ENCODE assay signal across 9 mouse cellular contexts in genomic region chr9:27106081-27106480, GRCm38 (mm10). TPM values are rescaled to one million over a fixed set of nuclear protein-coding genes. Genes with fewer than 3 reads are reported as not detected.
DNase-seq lines count a peak whose midpoint lies in the region; ATAC-seq and TF ChIP-seq lines count a peak whose summit lies in the region.
"Had no signal": no experiment of that assay in that cellular context is flagged by ENCODE, and none has a peak within 500 bp of the region (broad histone marks: within the 10 kb centered on the region; RNA-seq: fewer than 3 reads in every experiment).

No protein-coding gene starts in this region.

- no peak for TF ChIP-seq POLR2A in ES-Bruce4 (IDR thresholded peaks at IDR 0.05; ENCODE audit: insufficient read depth, low read length)
- no peak for TF ChIP-seq POLR2A in brain, embryonic 14.5 days (IDR thresholded peaks at IDR 0.05; ENCODE audit: borderline replicate concordance, extremely low read depth, insufficient read depth, insufficient read length, poor library complexity, severe bottlenecking)

- H3K9me3 ChIP-seq in kidney, embryonic 16.5 days (ENCODE audit: low read length) = no peaks in the 10 kb centered on the region
- no peaks in the 10 kb centered on the region for H3K9me3 ChIP-seq in ES-Bruce4 (replicated peaks; ENCODE audit: control insufficient read depth, insufficient read depth, low read length, poor library complexity, severe bottlenecking)
- no peaks in the 10 kb centered on the region for H3K9me3 ChIP-seq in forebrain, embryonic 14.5 days (replicated peaks; ENCODE audit: control insufficient read depth, low read length)
- no peaks in the 10 kb centered on the region for H3K9me3 ChIP-seq in midbrain, postnatal 0 days (ENCODE audit: low read length)
- H3K9me3 ChIP-seq: embryonic facial prominence, embryonic 15.5 days had no signal

- no peak overlapping the region for H3K27ac ChIP-seq in kidney, embryonic 16.5 days (ENCODE audit: low read length)
- no peak overlapping the region for H3K27ac ChIP-seq in ES-Bruce4 (ENCODE audit: insufficient read depth, low read length)
- H3K27ac ChIP-seq in forebrain, embryonic 14.5 days (ENCODE audit: low read depth, low read length) = no peak overlapping the region
- H3K27ac ChIP-seq in midbrain, postnatal 0 days (ENCODE audit: low read depth, low read length) = no peak overlapping the region
- H3K27ac ChIP-seq: embryonic facial prominence, embryonic 15.5 days had no signal

- no peak for ATAC-seq in kidney, embryonic 16.5 days (ENCODE audit: low FRiP score, low TSS enrichment)
- ATAC-seq in forebrain, embryonic 14.5 days = no peak
- ATAC-seq in midbrain, postnatal 0 days (ENCODE audit: low FRiP score) = peak; percentile 1; the same call in 1 of the 2 replicates
- ATAC-seq in activated CD4-positive, CD25-positive, alpha-beta regulatory T cell, adult 4 months = no peak

- WGBS in kidney, embryonic 16.5 days = 48% methylated on average over 1 of the region's 1 CpGs
- WGBS in forebrain, embryonic 14.5 days = 33% methylated on average over 1 of the region's 1 CpGs
- 7% methylated on average over 1 of the region's 1 CpGs for WGBS in midbrain, postnatal 0 days

- H3K9ac ChIP-seq in kidney, embryonic 16.5 days (replicated peaks; ENCODE audit: low read length) = no peak overlapping the region
- no peak overlapping the region for H3K9ac ChIP-seq in ES-Bruce4 (ENCODE audit: low read depth, poor library complexity, severe bottlenecking)
- no peak overlapping the region for H3K9ac ChIP-seq in forebrain, embryonic 14.5 days (ENCODE audit: low read length)
- H3K9ac ChIP-seq in midbrain, postnatal 0 days (replicated peaks; ENCODE audit: low read length, poor library complexity, severe bottlenecking) = no peak overlapping the region
- H3K9ac ChIP-seq: embryonic facial prominence, embryonic 15.5 days had no signal

- peak; percentile 51 for TF ChIP-seq CTCF in ES-Bruce4 (IDR thresholded peaks at IDR 0.05; ENCODE audit: low read depth, low read length)
- TF ChIP-seq CTCF in brain, embryonic 14.5 days (IDR thresholded peaks at IDR 0.05; ENCODE audit: borderline replicate concordance, extremely low read depth, insufficient read depth, insufficient read length) = peak; percentile 81
- TF ChIP-seq CTCF in midbrain, postnatal 0 days (IDR thresholded peaks at IDR 0.05) = peak; percentile 90

- H3K4me1 ChIP-seq in kidney, embryonic 16.5 days (ENCODE audit: insufficient read depth, low read length) = peaks cover 6% of the 10 kb centered on the region; the same call in 1 of the 2 replicates
- H3K4me1 ChIP-seq in ES-Bruce4 (ENCODE audit: control insufficient read depth, insufficient read depth, low read length) = no peaks in the 10 kb centered on the region
- H3K4me1 ChIP-seq in forebrain, embryonic 14.5 days (ENCODE audit: control insufficient read depth, insufficient read depth, low read length) = peaks cover 7% of the 10 kb centered on the region
- H3K4me1 ChIP-seq in midbrain, postnatal 0 days (ENCODE audit: insufficient read depth, low read length) = no peaks in the 10 kb centered on the region

- H3K36me3 ChIP-seq in kidney, embryonic 16.5 days (ENCODE audit: insufficient read depth, low read length) = peaks cover 16% of the 10 kb centered on the region
- H3K36me3 ChIP-seq in ES-Bruce4 (ENCODE audit: control insufficient read depth, insufficient read depth, low read length, poor library complexity, severe bottlenecking) = no peaks in the 10 kb centered on the region
- H3K36me3 ChIP-seq in forebrain, embryonic 14.5 days (ENCODE audit: control insufficient read depth, insufficient read depth, low read length) = peaks cover 43% of the 10 kb centered on the region
- H3K36me3 ChIP-seq in midbrain, postnatal 0 days (ENCODE audit: insufficient read depth, low read length) = peaks cover 20% of the 10 kb centered on the region

- H3K4me2 ChIP-seq in kidney, embryonic 16.5 days (replicated peaks; ENCODE audit: low read depth, low read length) = no peak overlapping the region
- H3K4me2 ChIP-seq in forebrain, embryonic 14.5 days (ENCODE audit: low read length) = no peak overlapping the region
- no peak overlapping the region for H3K4me2 ChIP-seq in midbrain, postnatal 0 days (ENCODE audit: low read depth, low read length, poor library complexity, severe bottlenecking)
- H3K4me2 ChIP-seq: embryonic facial prominence, embryonic 15.5 days had no signal

- H3K27me3 ChIP-seq in kidney, embryonic 16.5 days (ENCODE audit: insufficient read depth, low read length) = no peaks in the 10 kb centered on the region
- H3K27me3 ChIP-seq in ES-Bruce4 (ENCODE audit: control insufficient read depth, insufficient read depth, low read length, poor library complexity, severe bottlenecking) = no peaks in the 10 kb centered on the region
- H3K27me3 ChIP-seq in forebrain, embryonic 14.5 days (replicated peaks; ENCODE audit: control insufficient read depth, insufficient read depth, low read length) = no peaks in the 10 kb centered on the region
- H3K27me3 ChIP-seq in midbrain, postnatal 0 days (ENCODE audit: insufficient read depth, low read length) = no peaks in the 10 kb centered on the region
- H3K27me3 ChIP-seq: embryonic facial prominence, embryonic 15.5 days had no signal

- no peak for TF ChIP-seq EP300 in ES-Bruce4 (IDR thresholded peaks at IDR 0.05; ENCODE audit: insufficient read depth, low read depth, low read length)

- H3K4me3 ChIP-seq in kidney, embryonic 16.5 days (ENCODE audit: low read length) = no peak overlapping the region
- H3K4me3 ChIP-seq in ES-Bruce4 (ENCODE audit: low read depth, low read length) = no peak overlapping the region
- H3K4me3 ChIP-seq in forebrain, embryonic 14.5 days (ENCODE audit: low read depth, low read length) = no peak overlapping the region
- H3K4me3 ChIP-seq in midbrain, postnatal 0 days (ENCODE audit: low read depth, low read length) = no peak overlapping the region
- H3K4me3 ChIP-seq: embryonic facial prominence, embryonic 15.5 days had no signal

- peak; percentile 22 for DNase-seq in kidney, adult 11 months
- peak; percentile 84 for DNase-seq in brain, embryonic 14.5 days (ENCODE audit: low read depth)
- peak; percentile 76 for DNase-seq in forebrain, embryonic 14.5 days (ENCODE audit: low spot score)
- DNase-seq in layer of hippocampus, adult 8-10 months (ENCODE audit: low spot score in 2 of 2) = peak; percentile 47 to 55
- peak; percentile 78 for DNase-seq in midbrain, postnatal 0 days (ENCODE audit: low spot score)

RNA-seq across cellular contexts. Expression of gene Jam3, which starts 49.1 kb away (rescaled TPM):
- 81.5 TPM in 2 replicates for polyA plus RNA-seq in kidney, embryonic 16.5 days (2015; fragmentation: Nextera tagmentation; extraction: Ambion mirVana)
- 8.6 and 9.4 TPM in 2 replicates for polyA plus RNA-seq in ES-Bruce4 (2011; ENCODE audit: insufficient read depth, insufficient read length, low read depth, missing spikeins)
- 53.5 and 63.4 TPM in 2 replicates for polyA plus RNA-seq in brain, embryonic 14.5 days (2012; rRNA removed)
- 66.6 and 72.1 TPM in 2 replicates for polyA plus RNA-seq in forebrain, embryonic 14.5 days (2014; fragmentation: Nextera tagmentation; extraction: Ambion mirVana)
- total RNA-seq in layer of hippocampus, adult 8-10 months (2022) = 10 to 100 TPM; 37.2 to 45.0 (median 41.6) TPM
- 20.6 and 37.3 TPM in 2 replicates for total RNA-seq in midbrain, postnatal 0 days (2014; rRNA removed)
- 28.8 and 29.2 TPM in 2 replicates for polyA plus RNA-seq in midbrain, postnatal 0 days (2015; fragmentation: Nextera tagmentation; extraction: Ambion mirVana)
- under 1 TPM in 1 of 2 experiments, not detected in 1; 0.56 TPM for polyA plus RNA-seq in activated CD4-positive, CD25-positive, alpha-beta regulatory T cell, adult 4 months (2017; shearing (Covaris generic))

Comparison
In these comparisons a context has a peak if more than half of its experiments do, and no peak if none do; other contexts are left out.
1. DNase-seq: peak in every context shown above with its lines; median percentile 84 in brain, embryonic 14.5 days; 78 in midbrain, postnatal 0 days; 76 in forebrain, embryonic 14.5 days; 51 in layer of hippocampus, adult 8-10 months; 22 in kidney, adult 11 months.